In genomic region chr8:11990024-11990423, GRCm38 (mm10) we compare ENCODE assay signal across 24 mouse cellular contexts.
DNase-seq lines count a peak whose midpoint lies in the region; ATAC-seq lines count a peak whose summit lies in the region.
"Had no signal": no experiment of that assay in that cellular context is flagged by ENCODE, and none has a peak within 500 bp of the region (broad histone marks: within the 10 kb centered on the region; RNA-seq: fewer than 3 reads in every experiment).

No protein-coding gene starts in this region.

- H3K27me3 ChIP-seq in liver, embryonic 11.5 days (replicated peaks; ENCODE audit: control insufficient read depth, insufficient read depth, low read length): no peaks in the 10 kb centered on the region
- H3K27me3 ChIP-seq in liver, embryonic 12.5 days (replicated peaks): peaks cover 8% of the 10 kb centered on the region
- H3K27me3 ChIP-seq in liver, embryonic 16.5 days (ENCODE audit: control insufficient read depth, insufficient read depth, low read depth, low read length): no peaks in the 10 kb centered on the region

- no peak for ATAC-seq in liver, embryonic 11.5 days (replicated peaks; ENCODE audit: low FRiP score)
- peak; percentile 52; the same call in 1 of the 2 replicates for ATAC-seq in liver, embryonic 12.5 days
- peak; percentile 69 for ATAC-seq in liver, embryonic 16.5 days (ENCODE audit: low read depth)
- ATAC-seq in megakaryocyte, adult 5-6 weeks (ENCODE audit: poor library complexity, severe bottlenecking): no peak
- ATAC-seq: CD4-positive, CD25-positive, alpha-beta regulatory T cell, adult 4 months; forebrain, embryonic 14.5 days; hindbrain, postnatal 0 days; inflammation-experienced regulatory T-cells, adult 6 months had no signal

- H3K9me3 ChIP-seq in liver, embryonic 11.5 days (ENCODE audit: control insufficient read depth, low read length): no peaks in the 10 kb centered on the region
- H3K9me3 ChIP-seq in liver, embryonic 12.5 days (replicated peaks): no peaks in the 10 kb centered on the region
- no peaks in the 10 kb centered on the region for H3K9me3 ChIP-seq in liver, embryonic 16.5 days (replicated peaks; ENCODE audit: control insufficient read depth, low read length)
- H3K9me3 ChIP-seq: embryonic facial prominence, embryonic 12.5 days; embryonic facial prominence, embryonic 15.5 days; heart, embryonic 10.5 days; heart, embryonic 13.5 days had no signal

- no peak overlapping the region for H3K9ac ChIP-seq in liver, embryonic 11.5 days (ENCODE audit: low read depth, low read length)
- H3K9ac ChIP-seq in liver, embryonic 12.5 days: no peak overlapping the region
- H3K9ac ChIP-seq in liver, embryonic 16.5 days (ENCODE audit: low read depth, low read length): no peak overlapping the region
- H3K9ac ChIP-seq: embryonic facial prominence, embryonic 12.5 days; embryonic facial prominence, embryonic 15.5 days; heart, embryonic 13.5 days; hindbrain, embryonic 14.5 days had no signal

- no peak overlapping the region for H3K4me2 ChIP-seq in liver, embryonic 11.5 days
- H3K4me2 ChIP-seq in liver, embryonic 12.5 days: no peak overlapping the region
- H3K4me2 ChIP-seq in liver, embryonic 16.5 days (ENCODE audit: low read depth, low read length): no peak overlapping the region
- H3K4me2 ChIP-seq: embryonic facial prominence, embryonic 12.5 days; embryonic facial prominence, embryonic 15.5 days; heart, embryonic 13.5 days; hindbrain, embryonic 14.5 days had no signal

- DNase-seq in liver: peak; percentile 29
- DNase-seq in liver, embryonic 11.5 days (ENCODE audit: low spot score): no peak
- DNase-seq in gastrocnemius, postnatal 25 days: no peak
- DNase-seq: adrenal gland, adult 8-10 months; adrenal gland, postnatal 25 days; cerebellum, adult 18-20 months; cerebellum, adult 9-10 months; cerebellum, postnatal 14 days; gastrocnemius, postnatal 36 days; heart, adult 2 months; heart, postnatal 14 days; heart, postnatal 4 days had no signal

- 73% methylated on average over 20 of the region's 20 CpGs for WGBS in liver, embryonic 11.5 days
- WGBS in liver, embryonic 12.5 days (ENCODE audit: insufficient replicate concordance): 72% methylated on average over 20 of the region's 20 CpGs
- WGBS in liver, embryonic 16.5 days (ENCODE audit: insufficient replicate concordance): 65% methylated on average over 20 of the region's 20 CpGs

- no peaks in the 10 kb centered on the region for H3K4me1 ChIP-seq in liver, embryonic 11.5 days (replicated peaks; ENCODE audit: control insufficient read depth, insufficient read depth, low read length)
- no peaks in the 10 kb centered on the region for H3K4me1 ChIP-seq in liver, embryonic 12.5 days
- H3K4me1 ChIP-seq in liver, embryonic 16.5 days (ENCODE audit: control insufficient read depth, low read depth, low read length): no peaks in the 10 kb centered on the region
- H3K4me1 ChIP-seq: embryonic facial prominence, embryonic 12.5 days; embryonic facial prominence, embryonic 15.5 days; heart, embryonic 10.5 days; heart, embryonic 13.5 days had no signal

- H3K36me3 ChIP-seq in liver, embryonic 11.5 days (ENCODE audit: control insufficient read depth, insufficient read depth, low read length): no peaks in the 10 kb centered on the region
- H3K36me3 ChIP-seq in liver, embryonic 12.5 days: no peaks in the 10 kb centered on the region
- no peaks in the 10 kb centered on the region for H3K36me3 ChIP-seq in liver, embryonic 16.5 days (ENCODE audit: control insufficient read depth, insufficient read depth)
- H3K36me3 ChIP-seq: embryonic facial prominence, embryonic 12.5 days; embryonic facial prominence, embryonic 15.5 days; heart, embryonic 10.5 days; heart, embryonic 13.5 days had no signal

- no peak overlapping the region for H3K27ac ChIP-seq in liver, embryonic 11.5 days (ENCODE audit: low read depth, low read length)
- H3K27ac ChIP-seq in liver, embryonic 12.5 days: no peak overlapping the region
- H3K27ac ChIP-seq in liver, embryonic 16.5 days (ENCODE audit: low read length): no peak overlapping the region
- H3K27ac ChIP-seq: embryonic facial prominence, embryonic 12.5 days; embryonic facial prominence, embryonic 15.5 days; heart, adult 2 months; heart, embryonic 10.5 days; heart, embryonic 13.5 days; hindbrain, embryonic 14.5 days; hindbrain, postnatal 0 days had no signal

- H3K4me3 ChIP-seq in liver, embryonic 11.5 days (ENCODE audit: low read depth, low read length): no peak overlapping the region
- no peak overlapping the region for H3K4me3 ChIP-seq in liver, embryonic 12.5 days
- H3K4me3 ChIP-seq in liver, embryonic 16.5 days (ENCODE audit: low read depth, low read length): no peak overlapping the region
- H3K4me3 ChIP-seq: embryonic facial prominence, embryonic 12.5 days; embryonic facial prominence, embryonic 15.5 days; heart, adult 2 months; heart, embryonic 10.5 days; heart, embryonic 13.5 days had no signal

Comparison
In these comparisons a context has a peak if more than half of its experiments do, and no peak if none do; other contexts are left out.
1. ATAC-seq: peak in liver, embryonic 12.5 days (single experiment) and liver, embryonic 16.5 days (single experiment); none in liver, embryonic 11.5 days (single experiment) and megakaryocyte, adult 5-6 weeks (single experiment).